Mouse (Mus musculus): ENCODE measurements around the gene Skint9. TPM values are rescaled to one million over a fixed set of nuclear protein-coding genes. Genes with fewer than 3 reads are reported as not detected.

The Skint9 gene
- polyA plus RNA-seq (2017; shearing (Covaris generic)) = not detected

GRCm38 (mm10) chr4:112433885-112434284 is at the start of gene Skint9:
TSS of gene Skint9 (minus strand) at chr4:112433985.

Other genes starting within 250 kb of the Skint9 start
- gene Skint3, start 201.7 kb downstream of the Skint9 start, polyA plus RNA-seq (2017; shearing (Covaris generic)) = 0.08 TPM
- gene Skint2, start 123.2 kb upstream of the Skint9 start, polyA plus RNA-seq (2017; shearing (Covaris generic)) = not detected

All from CD4-positive, CD25-positive, alpha-beta regulatory T cell (primary cell).